Mouse (Mus musculus): ENCODE data around the gene Agpat2. TPM values are rescaled to one million over a fixed set of nuclear protein-coding genes. Genes with fewer than 3 reads are reported as not detected.

Agpat2 gene
- polyA plus RNA-seq, 1 experiment from 2014 or later: 26.9 TPM

DNA sequence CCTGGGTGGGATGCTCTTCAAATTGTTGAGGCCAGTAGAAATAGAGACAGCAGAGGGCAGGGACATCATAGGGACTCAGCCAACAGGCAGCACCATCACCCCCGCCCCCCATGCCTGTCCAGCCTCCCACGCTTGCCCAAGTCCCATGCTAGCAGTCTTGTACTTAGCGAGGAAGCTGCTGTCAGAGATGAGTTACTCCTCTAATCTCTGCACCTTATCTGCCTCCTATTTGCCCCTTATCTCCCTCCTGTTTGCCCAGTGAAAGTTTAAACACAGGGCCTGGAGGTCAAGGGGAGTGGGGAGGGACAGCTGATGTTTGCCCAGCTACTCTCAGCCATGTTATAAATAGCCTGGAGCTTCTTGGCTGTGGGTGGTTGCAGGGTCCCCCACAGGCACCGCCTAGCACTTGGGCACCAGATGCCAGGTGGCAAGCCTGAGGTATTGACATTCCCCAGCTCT lies 47.7 kb downstream of the Agpat2 start:
- 89% methylated on average over 4 of the region's 4 CpGs for WGBS (ENCODE audit: missing documents)

DNA sequence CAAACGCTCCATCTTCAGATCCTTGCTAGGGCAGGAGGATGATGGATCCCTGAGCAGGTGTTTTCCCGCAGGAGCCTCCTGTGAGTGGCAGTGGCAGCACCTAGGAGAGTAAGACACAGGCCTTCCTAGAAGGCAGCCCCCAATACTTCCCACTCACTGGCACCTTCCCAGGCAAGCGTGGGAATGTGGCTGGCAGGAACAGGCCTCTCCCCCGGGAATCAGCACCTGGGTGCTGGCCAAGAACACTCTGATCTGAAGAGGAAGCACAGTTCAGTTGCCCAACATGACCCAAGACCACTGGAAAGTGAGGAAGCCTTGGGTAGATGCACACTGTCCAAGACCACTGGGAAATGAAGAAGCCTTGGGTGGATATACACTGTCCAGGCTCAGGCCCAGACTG lies 49.1 kb downstream of the Agpat2 start:
- Histone ChIP-seq H3K79me2 (ENCODE audit: inconsistent target) (no peaks in the 10 kb centered on the region), H3K36me3 (ENCODE audit: inconsistent target) (no peaks in the 10 kb centered on the region), H3K4me3 (ENCODE audit: inconsistent target) (no peak overlapping the region), H3K27ac (no peak overlapping the region)
- 67% methylated on average over 4 of the region's 4 CpGs for WGBS (ENCODE audit: missing documents)

More for the DNA sequence above, 47.7 kb downstream of the Agpat2 start:
- Histone ChIP-seq H3K79me2 (ENCODE audit: inconsistent target) (no peaks in the 10 kb centered on the region), H3K36me3 (ENCODE audit: inconsistent target) (no peaks in the 10 kb centered on the region), H3K4me3 (ENCODE audit: inconsistent target) (no peak overlapping the region), H3K27ac (no peak overlapping the region)

DNA sequence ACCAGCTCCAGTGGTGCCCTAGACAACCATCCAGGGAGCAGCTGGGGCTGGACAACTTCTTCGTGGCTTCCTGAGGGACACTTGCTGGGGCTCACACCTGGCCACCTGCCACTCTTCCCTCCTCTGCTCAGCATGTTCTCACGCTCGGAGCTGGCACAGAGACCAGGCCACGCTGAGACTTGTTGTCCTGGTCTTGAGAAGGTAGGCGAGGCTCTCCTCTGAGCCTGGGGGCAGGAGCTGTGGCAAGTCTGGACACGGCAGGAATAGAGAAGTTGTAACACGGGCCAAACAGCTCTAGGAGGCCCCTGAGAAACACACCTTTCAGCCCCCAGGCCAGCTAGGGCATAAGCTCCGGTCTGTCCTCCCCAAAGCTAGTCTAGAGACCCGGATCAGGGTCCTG lies 50.3 kb downstream of the Agpat2 start:
- Histone ChIP-seq H3K4me3 (ENCODE audit: inconsistent target) (no peak overlapping the region), H3K79me2 (ENCODE audit: inconsistent target) (no peaks in the 10 kb centered on the region), H3K36me3 (ENCODE audit: inconsistent target) (no peaks in the 10 kb centered on the region), H3K27ac (no peak overlapping the region)
- WGBS (ENCODE audit: missing documents): 79% methylated on average over 9 of the region's 9 CpGs

DNA sequence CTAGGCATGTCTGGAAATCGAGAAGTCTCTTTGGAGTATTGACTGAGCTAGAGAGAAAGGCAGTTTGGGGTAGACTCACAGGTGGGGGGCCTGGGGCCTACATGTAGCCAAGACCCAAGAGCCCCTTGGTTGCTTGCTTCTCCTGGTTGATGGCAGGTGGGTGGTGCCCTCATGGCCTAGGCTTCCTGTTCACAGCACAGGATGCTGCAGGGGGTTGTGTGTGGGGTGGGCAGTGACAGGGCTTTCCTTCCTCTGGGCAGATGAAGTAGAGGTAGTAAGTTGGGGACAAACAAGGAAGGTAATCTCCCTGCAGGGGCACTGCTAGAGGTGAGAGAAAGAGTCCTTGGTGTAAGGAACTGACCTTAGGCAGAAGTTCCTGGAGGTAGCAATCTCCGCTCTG lies 52.2 kb downstream of the Agpat2 start:
- no peaks in the 10 kb centered on the region for H3K79me2 ChIP-seq (ENCODE audit: inconsistent target)
- H3K4me3 ChIP-seq (ENCODE audit: inconsistent target): no peak overlapping the region
- no peak overlapping the region for H3K27ac ChIP-seq
- H3K36me3 ChIP-seq (ENCODE audit: inconsistent target): no peaks in the 10 kb centered on the region
- 71% methylated on average over 2 of the region's 2 CpGs for WGBS (ENCODE audit: missing documents)

DNA sequence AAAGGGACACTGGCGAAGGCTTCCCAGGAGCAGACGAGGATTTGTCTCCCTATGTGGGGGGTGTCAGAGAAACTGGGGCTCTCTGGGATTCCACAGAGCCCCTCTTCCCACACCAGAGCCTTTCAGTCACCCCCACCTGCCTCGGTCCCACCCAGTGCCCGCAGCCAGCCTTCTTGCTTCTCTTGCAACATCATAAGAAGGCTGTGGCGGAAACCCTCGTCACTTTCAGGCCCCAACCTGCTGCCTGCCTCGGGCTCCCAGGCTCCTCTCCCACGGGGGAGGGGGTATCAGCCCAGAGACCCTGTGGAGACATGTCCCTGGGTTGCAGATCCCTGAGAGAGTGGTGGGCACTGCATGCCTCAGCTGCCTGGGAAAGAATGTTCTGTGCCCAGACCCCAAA lies 52.8 kb downstream of the Agpat2 start:
- Histone ChIP-seq H3K27ac (no peak overlapping the region), H3K4me3 (ENCODE audit: inconsistent target) (no peak overlapping the region), H3K36me3 (ENCODE audit: inconsistent target) (no peaks in the 10 kb centered on the region), H3K79me2 (ENCODE audit: inconsistent target) (no peaks in the 10 kb centered on the region)
- 46% methylated on average over 8 of the region's 8 CpGs for WGBS (ENCODE audit: missing documents)

DNA sequence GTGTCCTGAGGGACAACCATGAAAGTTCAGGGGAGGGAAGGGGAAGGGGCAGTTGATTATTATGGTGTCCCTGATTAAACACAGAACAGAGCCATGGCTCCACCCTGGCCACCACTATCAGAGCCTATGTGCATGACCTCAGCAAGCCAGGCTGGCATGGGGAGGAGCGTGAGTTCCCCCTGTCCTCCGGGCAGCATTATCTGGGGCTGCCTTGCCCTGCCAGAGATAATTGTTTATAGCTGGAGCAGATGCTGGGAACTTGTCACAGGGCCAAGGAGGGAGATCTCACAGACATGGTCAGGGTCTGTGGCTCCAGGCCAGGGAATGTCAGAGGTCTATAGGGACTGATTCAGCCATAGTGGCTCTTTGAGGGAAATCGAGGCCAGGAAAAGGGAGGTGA lies 53.4 kb downstream of the Agpat2 start:
- no peaks in the 10 kb centered on the region for H3K36me3 ChIP-seq (ENCODE audit: inconsistent target)
- WGBS (ENCODE audit: missing documents): 54% methylated on average over 3 of the region's 3 CpGs
- no peak overlapping the region for H3K4me3 ChIP-seq (ENCODE audit: inconsistent target)
- 0 out of 2 replicates have a peak overlapping the region, but pooled peaks have one; percentile 15 for H3K27ac ChIP-seq
- H3K79me2 ChIP-seq (ENCODE audit: inconsistent target): no peaks in the 10 kb centered on the region

DNA sequence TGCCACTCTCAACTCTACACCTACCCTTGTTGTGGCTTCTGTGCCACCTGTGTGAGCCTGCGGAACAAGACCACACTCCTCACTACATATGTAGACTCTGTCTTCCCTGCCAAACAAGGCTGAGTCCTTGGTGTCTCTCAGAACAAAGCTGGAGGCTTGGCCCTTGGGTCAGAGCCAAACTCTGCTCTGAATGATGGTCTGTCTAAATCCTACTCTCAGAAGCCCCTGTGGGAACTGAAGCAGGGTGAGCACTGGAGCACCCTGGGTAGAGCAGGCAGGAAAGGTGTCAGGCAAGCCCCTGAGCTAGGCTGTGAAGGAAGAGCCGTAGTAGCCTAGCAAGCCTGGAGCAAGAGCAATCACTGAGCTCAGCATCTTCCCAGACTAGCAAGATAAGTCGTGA lies 54.0 kb downstream of the Agpat2 start:
- no peaks in the 10 kb centered on the region for H3K36me3 ChIP-seq (ENCODE audit: inconsistent target)
- peak overlapping the region; percentile 15; the same call in 1 of the 2 replicates for H3K27ac ChIP-seq
- WGBS (ENCODE audit: missing documents): 62% methylated on average over 3 of the region's 3 CpGs
- H3K79me2 ChIP-seq (ENCODE audit: inconsistent target): no peaks in the 10 kb centered on the region
- H3K4me3 ChIP-seq (ENCODE audit: inconsistent target): no peak overlapping the region

DNA sequence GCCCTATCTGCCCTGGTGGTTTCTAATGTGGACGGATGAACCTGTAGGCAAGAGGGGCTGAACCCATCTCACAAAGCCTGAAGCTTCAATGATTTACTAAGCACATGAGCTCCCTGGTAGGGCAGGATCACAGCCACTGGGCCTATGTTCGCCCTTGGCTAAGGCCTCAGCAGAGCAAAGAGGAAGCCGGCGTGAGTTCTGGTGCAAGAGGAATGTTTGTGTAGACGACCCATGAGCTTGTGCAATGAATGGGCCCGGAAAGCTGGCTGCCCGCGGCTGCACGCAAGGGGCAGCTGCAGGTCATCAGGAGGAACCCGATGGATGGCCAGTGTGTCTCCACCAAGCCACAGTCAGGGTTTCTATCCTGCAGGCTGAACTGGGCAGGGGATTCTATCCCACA lies 54.4 kb downstream of the Agpat2 start:
- WGBS (ENCODE audit: missing documents): 14% methylated on average over 10 of the region's 10 CpGs
- no peak overlapping the region for H3K4me3 ChIP-seq (ENCODE audit: inconsistent target)
- H3K27ac ChIP-seq: peak overlapping the region; percentile 22
- H3K79me2 ChIP-seq (ENCODE audit: inconsistent target): no peaks in the 10 kb centered on the region
- no peaks in the 10 kb centered on the region for H3K36me3 ChIP-seq (ENCODE audit: inconsistent target)

DNA sequence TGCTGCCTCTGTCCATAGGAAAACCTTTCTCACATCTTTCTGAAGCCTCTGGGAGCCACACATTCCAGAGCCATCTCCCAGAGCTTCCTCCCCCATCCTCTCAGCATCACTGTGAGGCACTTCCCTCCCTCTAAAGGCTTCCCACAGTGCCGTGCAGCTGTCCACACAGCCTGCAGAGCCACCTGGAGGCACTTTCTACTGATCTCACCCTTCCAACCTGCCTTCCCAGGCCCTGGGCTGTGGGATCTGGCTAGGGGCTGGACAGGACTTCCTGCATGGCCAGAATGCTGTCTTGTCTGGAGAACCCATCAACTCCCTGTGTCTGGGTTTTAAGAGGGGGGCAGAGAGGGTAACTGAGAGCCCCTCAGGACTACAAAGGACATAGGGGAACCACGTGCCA lies 56.7 kb downstream of the Agpat2 start:
- H3K27ac ChIP-seq: no peak overlapping the region
- no peaks in the 10 kb centered on the region for H3K79me2 ChIP-seq (ENCODE audit: inconsistent target)
- 66% methylated on average over 2 of the region's 2 CpGs for WGBS (ENCODE audit: missing documents)
- H3K36me3 ChIP-seq (ENCODE audit: inconsistent target): no peaks in the 10 kb centered on the region
- no peak overlapping the region for H3K4me3 ChIP-seq (ENCODE audit: inconsistent target)

DNA sequence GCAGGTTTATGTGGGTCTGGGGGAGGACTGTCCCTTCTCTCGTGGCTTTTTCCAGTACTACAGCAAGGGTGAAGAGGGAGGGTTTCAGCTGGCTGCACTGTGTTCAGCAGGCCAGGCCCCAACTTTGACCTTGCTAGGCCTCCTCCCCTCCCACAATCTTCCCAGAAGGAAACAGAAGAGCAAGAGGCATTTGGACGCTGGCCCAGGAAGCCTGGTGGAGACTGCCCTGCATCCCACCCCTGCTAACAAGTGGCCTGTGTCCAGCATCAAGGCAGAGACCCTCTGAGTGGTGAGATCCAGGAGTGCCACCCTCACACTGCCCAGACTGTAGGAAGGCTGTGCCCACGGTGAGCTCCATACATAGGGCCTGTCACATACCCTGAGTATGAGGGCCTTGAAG lies 60.0 kb downstream of the Agpat2 start:
- H3K4me3 ChIP-seq (ENCODE audit: inconsistent target): no peak overlapping the region
- H3K79me2 ChIP-seq (ENCODE audit: inconsistent target): no peaks in the 10 kb centered on the region
- H3K27ac ChIP-seq: no peak overlapping the region
- 84% methylated on average over 3 of the region's 3 CpGs for WGBS (ENCODE audit: missing documents)
- no peaks in the 10 kb centered on the region for H3K36me3 ChIP-seq (ENCODE audit: inconsistent target)

DNA sequence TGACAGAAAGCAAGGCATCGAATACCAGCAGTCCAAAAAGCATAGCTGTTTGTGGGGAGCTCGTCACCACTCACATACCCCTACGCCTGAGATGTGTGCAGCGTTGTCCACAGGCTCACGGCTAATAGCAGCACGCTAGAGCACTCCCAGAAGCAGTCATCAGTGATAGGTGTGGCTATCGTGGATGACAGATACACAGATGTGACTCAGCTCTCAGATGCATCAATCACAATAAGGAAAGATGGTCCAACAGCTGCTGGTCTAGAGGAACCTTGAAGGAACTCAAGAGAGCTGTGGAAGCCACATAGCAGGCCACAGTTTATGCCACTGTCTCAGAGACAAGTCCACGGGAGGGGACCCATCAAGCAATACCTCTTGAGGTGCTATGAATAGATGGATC lies 60.4 kb downstream of the Agpat2 start:
- no peaks in the 10 kb centered on the region for H3K79me2 ChIP-seq (ENCODE audit: inconsistent target)
- H3K27ac ChIP-seq: no peak overlapping the region
- no peaks in the 10 kb centered on the region for H3K36me3 ChIP-seq (ENCODE audit: inconsistent target)
- H3K4me3 ChIP-seq (ENCODE audit: inconsistent target): no peak overlapping the region
- WGBS (ENCODE audit: missing documents): 85% methylated on average over 8 of the region's 8 CpGs

DNA sequence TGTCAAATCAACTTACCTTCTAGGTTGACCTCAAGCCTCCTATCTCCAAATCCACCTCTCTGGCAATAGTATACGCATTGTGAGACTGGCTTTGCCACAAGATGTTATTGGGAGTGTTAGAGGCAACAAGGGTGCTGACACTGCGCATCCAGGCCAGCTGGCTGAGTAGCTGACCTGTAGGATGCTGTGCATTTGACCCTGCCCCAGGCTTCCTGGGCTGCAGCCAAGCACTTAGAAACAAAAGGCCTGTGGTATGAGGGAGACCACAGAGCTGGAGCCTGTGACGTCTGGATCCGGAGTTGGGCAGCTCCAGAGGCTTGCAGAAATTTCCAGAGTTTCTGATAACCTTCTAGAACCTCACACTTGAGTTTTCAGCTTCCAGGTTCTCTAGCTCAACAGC lies 61.1 kb downstream of the Agpat2 start:
- no peak overlapping the region for H3K4me3 ChIP-seq (ENCODE audit: inconsistent target)
- no peak overlapping the region for H3K27ac ChIP-seq
- no peaks in the 10 kb centered on the region for H3K36me3 ChIP-seq (ENCODE audit: inconsistent target)
- 81% methylated on average over 4 of the region's 4 CpGs for WGBS (ENCODE audit: missing documents)
- no peaks in the 10 kb centered on the region for H3K79me2 ChIP-seq (ENCODE audit: inconsistent target)

Other genes with a start within 250 kb of the Agpat2 start
- 18.0 to 43.4 TPM (median 33.0 TPM) in 3 replicates for gene Card9, start 243.5 kb downstream of the Agpat2 start, polyA plus RNA-seq (2018)
- 6.3 to 12.1 TPM (median 9.3 TPM) in 3 replicates for gene Snapc4, start 223.8 kb downstream of the Agpat2 start, polyA plus RNA-seq (2018)
- gene Entr1, start 215.1 kb downstream of the Agpat2 start, polyA plus RNA-seq (2018): 47.5 to 55.2 TPM (median 47.7 TPM) in 3 replicates
- gene Pmpca, start 215.1 kb downstream of the Agpat2 start, polyA plus RNA-seq (2018): 35.0 to 66.1 TPM (median 49.1 TPM) in 3 replicates
- gene Inpp5e, start 195.2 kb downstream of the Agpat2 start, polyA plus RNA-seq (2018): 7.1 to 9.4 TPM (median 9.3 TPM) in 3 replicates
- gene Sec16a, start 159.2 kb downstream of the Agpat2 start, polyA plus RNA-seq (2018): 37.5 to 46.9 TPM (median 42.2 TPM) in 3 replicates
- gene Notch1, start 87.8 kb downstream of the Agpat2 start, polyA plus RNA-seq (2018): 7.4 to 12.5 TPM (median 11.5 TPM) in 3 replicates
- gene Egfl7, start 24.4 kb downstream of the Agpat2 start, polyA plus RNA-seq (2018): 0.33 to 1.4 TPM (median 1.2 TPM) in 3 replicates
- 0.22 TPM in 1 of 3 replicates, not detected in the others for gene Gm20532, start 17.8 kb downstream of the Agpat2 start, polyA plus RNA-seq (2018)
- gene Fam69b, start 24.0 kb upstream of the Agpat2 start, polyA plus RNA-seq (2018): 0.51 TPM in 1 of 3 replicates, not detected in the others
- not detected in 3 replicates for gene Lcn4, start 66.9 kb upstream of the Agpat2 start, polyA plus RNA-seq (2018)

All from macrophage (primary cell).